Mouse (Mus musculus): ENCODE measurements at regions not wholly inside any gene's neighbourhood (a gene's known extent, or its start where the extent isn't known, plus 50 kb on each side); places are given as distances from the start of the nearest gene placed in this dataset.

DNA sequence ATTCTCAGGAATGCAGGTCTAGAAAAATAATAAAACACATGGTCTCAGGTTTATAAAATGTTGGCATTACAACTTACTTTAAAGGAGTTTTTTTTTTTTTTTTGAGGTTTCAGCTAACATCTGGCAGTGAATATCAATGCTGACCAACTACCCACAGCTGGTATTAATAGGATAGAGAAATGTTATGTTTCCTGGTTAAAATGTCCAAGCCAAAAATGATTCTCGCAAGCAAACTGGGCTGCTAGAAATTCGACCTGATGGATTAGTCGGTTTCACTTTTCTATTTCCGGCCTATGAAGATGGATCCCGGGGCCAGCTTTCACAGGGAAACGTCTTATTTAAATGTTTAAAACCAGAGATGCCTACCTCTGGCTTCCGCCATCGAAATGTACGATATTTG, 186.6 kb upstream of the Hnrnpa3 start:
- TF ChIP-seq CTCF (IDR thresholded peaks at IDR 0.05; ENCODE audit: low read depth, low read length) (no peak), GATA1 (IDR thresholded peaks at IDR 0.05; ENCODE audit: borderline replicate concordance, low read length) (no peak), POLR2AphosphoS5 (IDR thresholded peaks at IDR 0.05; ENCODE audit: insufficient replicate concordance, low read depth, low read length) (no peak)

Measured in G1E (cell line).